Comparison of ENCODE assay signal across 25 mouse cellular contexts in the genomic region with DNA sequence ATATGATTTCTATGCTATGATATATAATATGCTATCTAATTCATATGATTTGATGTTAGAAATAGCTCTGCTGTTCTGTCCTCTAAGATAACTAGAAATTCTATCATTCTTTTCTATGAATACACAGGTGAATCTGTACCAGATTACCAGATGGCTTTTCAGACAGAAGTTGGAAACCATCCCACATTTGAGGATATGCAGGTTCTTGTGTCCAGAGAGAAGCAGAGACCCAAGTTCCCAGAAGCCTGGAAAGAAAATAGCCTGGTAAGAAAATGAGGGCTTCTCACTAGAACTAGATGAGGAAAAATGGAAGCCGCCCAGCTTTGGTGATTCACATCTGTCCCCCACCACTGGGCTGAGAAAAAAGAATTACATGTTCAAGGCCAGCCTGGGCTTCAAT. TPM values are rescaled to one million over a fixed set of nuclear protein-coding genes. Genes with fewer than 3 reads are reported as not detected.
DNase-seq lines count a peak whose midpoint lies in the region; ATAC-seq lines count a peak whose summit lies in the region.
"Had no signal": no experiment of that assay in that cellular context is flagged by ENCODE, and none has a peak within 500 bp of the region (broad histone marks: within the 10 kb centered on the region; RNA-seq: fewer than 3 reads in every experiment).

No protein-coding gene starts in this region.

- 90% methylated on average over 1 of the region's 1 CpGs for WGBS in intestine, embryonic 16.5 days

- no peak overlapping the region for H3K27ac ChIP-seq in intestine, embryonic 16.5 days (ENCODE audit: low read length)
- H3K27ac ChIP-seq: embryonic facial prominence, embryonic 12.5 days; hindbrain, embryonic 10.5 days; kidney, postnatal 0 days; liver, embryonic 12.5 days; midbrain, embryonic 12.5 days; neural tube, embryonic 13.5 days had no signal

- H3K4me3 ChIP-seq in intestine, embryonic 16.5 days (ENCODE audit: low read length), result no peak overlapping the region
- H3K4me3 ChIP-seq: embryonic facial prominence, embryonic 12.5 days; hindbrain, embryonic 10.5 days; liver, embryonic 12.5 days; megakaryocyte, embryonic 14.5 days; midbrain, embryonic 12.5 days; neural tube, embryonic 13.5 days had no signal

- no peak for ATAC-seq in CD4-positive, CD25-positive, alpha-beta regulatory T cell, adult 4 months
- no peak for ATAC-seq in intestine, embryonic 16.5 days
- ATAC-seq: forebrain, embryonic 14.5 days; hindbrain, embryonic 16.5 days; liver, embryonic 12.5 days; liver, postnatal 0 days had no signal

- no peaks in the 10 kb centered on the region for H3K4me1 ChIP-seq in intestine, embryonic 16.5 days (ENCODE audit: control insufficient read depth, insufficient read depth, low read length)
- H3K4me1 ChIP-seq: embryonic facial prominence, embryonic 12.5 days; hindbrain, embryonic 10.5 days; liver, embryonic 12.5 days; megakaryocyte, embryonic 14.5 days; midbrain, embryonic 12.5 days; neural tube, embryonic 13.5 days had no signal

- H3K9ac ChIP-seq in intestine, embryonic 16.5 days (ENCODE audit: low read depth, low read length), result no peak overlapping the region
- H3K9ac ChIP-seq: embryonic facial prominence, embryonic 12.5 days; liver, embryonic 12.5 days; liver, postnatal 0 days; midbrain, embryonic 12.5 days; neural tube, embryonic 13.5 days had no signal

- no peaks in the 10 kb centered on the region for H3K27me3 ChIP-seq in intestine, embryonic 16.5 days (replicated peaks; ENCODE audit: control insufficient read depth, insufficient read depth, low read length)
- H3K27me3 ChIP-seq: embryonic facial prominence, embryonic 12.5 days; liver, embryonic 12.5 days; megakaryocyte, embryonic 14.5 days; midbrain, embryonic 12.5 days; neural tube, embryonic 13.5 days had no signal

- no peak overlapping the region for H3K4me2 ChIP-seq in intestine, embryonic 16.5 days (ENCODE audit: low read depth, low read length)
- H3K4me2 ChIP-seq: embryonic facial prominence, embryonic 12.5 days; liver, embryonic 12.5 days; midbrain, embryonic 12.5 days; neural tube, embryonic 13.5 days had no signal

- H3K9me3 ChIP-seq in intestine, embryonic 16.5 days (ENCODE audit: control insufficient read depth, low read length), result no peaks in the 10 kb centered on the region
- H3K9me3 ChIP-seq: embryonic facial prominence, embryonic 12.5 days; hindbrain, embryonic 10.5 days; liver, embryonic 12.5 days; midbrain, embryonic 12.5 days; neural tube, embryonic 13.5 days had no signal

- peak; percentile 25 for DNase-seq in adrenal gland, postnatal 10 days
- no peak for DNase-seq in adrenal gland, adult 18-20 months (ENCODE audit: low spot score in 2 of 2)
- peak; percentile 88 for DNase-seq in brain, adult 2 months (ENCODE audit: low read depth, low spot score)
- DNase-seq in cerebellum, adult 8-10 months, result peak; percentile 33
- DNase-seq in cerebellum, postnatal 25 days, result peak; percentile 35 to 38
- DNase-seq: embryo, embryonic 11 days; heart, postnatal 14 days; kidney, adult 2 months; kidney, postnatal 4 days; left cerebral cortex, postnatal 4 days; liver, postnatal 0 days; lung, postnatal 4 days; right cerebral cortex, postnatal 4 days; thymus, postnatal 4 days had no signal

- peaks cover 10% of the 10 kb centered on the region; the same call in 1 of the 2 replicates for H3K36me3 ChIP-seq in intestine, embryonic 16.5 days (ENCODE audit: control insufficient read depth, insufficient read depth, low read length)

RNA-seq across cellular contexts. Expression of gene Fam117b, which starts 53.8 kb away (rescaled TPM):
- 10 to 100 TPM; 31.9 to 34.3 TPM for total RNA-seq in adrenal gland, postnatal 10 days (2021)
- total RNA-seq in adrenal gland, adult 18-20 months (2021), result 10 to 100 TPM; 37.0 to 48.0 TPM
- 10 to 100 TPM; 12.1 to 15.4 TPM for polyA plus RNA-seq in CD4-positive, CD25-positive, alpha-beta regulatory T cell, adult 4 months (2017; shearing (Covaris generic))
- 2.9 TPM in 2 replicates for polyA plus RNA-seq in intestine, embryonic 16.5 days (2015; fragmentation: Nextera tagmentation; extraction: Ambion mirVana)

Comparison
In these comparisons a context has a peak if more than half of its experiments do, and no peak if none do; other contexts are left out.
1. DNase-seq: peak in adrenal gland, postnatal 10 days (single experiment), brain, adult 2 months (single experiment), cerebellum, adult 8-10 months (single experiment) and cerebellum, postnatal 25 days (2 of 2); none in adrenal gland, adult 18-20 months (0 of 2).